Mouse (Mus musculus): ENCODE measurements around the gene Mast4.

- no peak for TF ChIP-seq MAX (IDR thresholded peaks at IDR 0.05)
- TF ChIP-seq CTCF (IDR thresholded peaks at IDR 0.05; ENCODE audit: control insufficient read depth, insufficient read depth, insufficient read length): no peak
- TF ChIP-seq USF1 (IDR thresholded peaks at IDR 0.05; ENCODE audit: low read depth): no peak
- no peak for TF ChIP-seq MYOD1 (IDR thresholded peaks at IDR 0.05; ENCODE audit: control insufficient read depth, insufficient read length, low read depth)
- no peak for TF ChIP-seq MYOG (IDR thresholded peaks at IDR 0.05; ENCODE audit: control insufficient read depth, extremely low read depth, insufficient read length)
- TF ChIP-seq CEBPB (IDR thresholded peaks at IDR 0.05; ENCODE audit: low read depth): no peak
Observed at GRCm38 (mm10) chr13:102842237-102842636, 492.1 kb downstream of the Mast4 start.

All from C2C12 (cell line).